In genomic region chr5:134965473-134965851, GRCm38 (mm10) we compare ENCODE assay signal across 8 mouse cellular contexts. TPM values are rescaled to one million over a fixed set of nuclear protein-coding genes. Genes with fewer than 3 reads are reported as not detected.
A peak's percentile ranks its signal among the peaks of the same experiment; 100 is the strongest.
DNase-seq lines count a peak whose midpoint lies in the region; ATAC-seq and TF ChIP-seq lines count a peak whose summit lies in the region.

No protein-coding gene starts in this region.

- peak; percentile 76 for TF ChIP-seq CTCF in lung, adult 2 months (IDR thresholded peaks at IDR 0.05; ENCODE audit: insufficient read depth, low read length)

- no peaks in the 10 kb centered on the region for H3K27me3 ChIP-seq in forebrain, embryonic 14.5 days (replicated peaks; ENCODE audit: control insufficient read depth, insufficient read depth, low read length)
- peaks cover 20% of the 10 kb centered on the region; the same call in 1 of the 2 replicates for H3K27me3 ChIP-seq in hindbrain, embryonic 10.5 days (ENCODE audit: insufficient read depth, poor library complexity, severe bottlenecking)

- no peaks in the 10 kb centered on the region for H3K36me3 ChIP-seq in forebrain, embryonic 14.5 days (ENCODE audit: control insufficient read depth, insufficient read depth, low read length)
- no peaks in the 10 kb centered on the region for H3K36me3 ChIP-seq in hindbrain, embryonic 10.5 days

- 0 out of 2 replicates have a peak, but pooled peaks have one; percentile 50 for ATAC-seq in forebrain, embryonic 14.5 days
- ATAC-seq in neutrophil, adult 5-6 weeks (ENCODE audit: extremely low read depth, insufficient number of reproducible peaks, low FRiP score, poor library complexity, severe bottlenecking), result peak; percentile 49; the same call in 1 of the 2 replicates

- H3K27ac ChIP-seq in forebrain, embryonic 14.5 days (ENCODE audit: low read depth, low read length), result no peak overlapping the region
- H3K27ac ChIP-seq in hindbrain, embryonic 10.5 days, result no peak overlapping the region

- peak; percentile 49 for DNase-seq in Muller cell, postnatal 12 days (ENCODE audit: inconsistent ontology term)
- DNase-seq in cerebellum, adult 18-20 months, result peak; percentile 74
- DNase-seq in forebrain, embryonic 14.5 days (ENCODE audit: low spot score), result peak; percentile 88
- peak; percentile 73 for DNase-seq in hindbrain, embryonic 10.5 days (ENCODE audit: low spot score)
- peak; percentile 28 to 71 for DNase-seq in layer of hippocampus, adult 8-10 months (ENCODE audit: low spot score in 2 of 2)
- DNase-seq in lung, adult 2 months, result peak; percentile 69
- DNase-seq in thymus, postnatal 14 days, result peak; percentile 83

- H3K4me1 ChIP-seq in forebrain, embryonic 14.5 days (ENCODE audit: control insufficient read depth, insufficient read depth, low read length), result peaks cover 4% of the 10 kb centered on the region; the same call in 1 of the 2 replicates
- peaks cover 30% of the 10 kb centered on the region for H3K4me1 ChIP-seq in hindbrain, embryonic 10.5 days (replicated peaks)
- peaks cover 9% of the 10 kb centered on the region for H3K4me1 ChIP-seq in lung, adult 2 months (ENCODE audit: control insufficient read depth, insufficient read depth, low read length)

- 4% methylated on average over 10 of the region's 10 CpGs for WGBS in forebrain, embryonic 14.5 days
- 5% methylated on average over 10 of the region's 10 CpGs for WGBS in hindbrain, embryonic 10.5 days
- 6% methylated on average over 10 of the region's 10 CpGs for WGBS in lung, adult 2 months

- H3K4me3 ChIP-seq in forebrain, embryonic 14.5 days (ENCODE audit: low read depth, low read length), result no peak overlapping the region
- peak overlapping the region; percentile 42 for H3K4me3 ChIP-seq in hindbrain, embryonic 10.5 days
- no peak overlapping the region for H3K4me3 ChIP-seq in lung, adult 2 months (replicated peaks; ENCODE audit: extremely low read depth, low read depth, low read length)

- TF ChIP-seq POLR2A in lung, adult 2 months (IDR thresholded peaks at IDR 0.05; ENCODE audit: borderline replicate concordance, extremely low read depth, low read depth, low read length), result 0 out of 2 replicates have a peak, but pooled peaks have one; percentile 8

- H3K9ac ChIP-seq in forebrain, embryonic 14.5 days (ENCODE audit: low read length), result 0 out of 2 replicates have a peak overlapping the region, but pooled peaks have one; percentile 13

- peak overlapping the region; percentile 41 for H3K4me2 ChIP-seq in forebrain, embryonic 14.5 days (ENCODE audit: low read length)

- no peaks in the 10 kb centered on the region for H3K9me3 ChIP-seq in forebrain, embryonic 14.5 days (replicated peaks; ENCODE audit: control insufficient read depth, low read length)
- H3K9me3 ChIP-seq in hindbrain, embryonic 10.5 days, result no peaks in the 10 kb centered on the region

RNA-seq across cellular contexts. Expression of gene Cldn4, which starts 18.7 kb away (rescaled TPM):
- polyA plus RNA-seq in forebrain, embryonic 14.5 days (2014; fragmentation: Nextera tagmentation; extraction: Ambion mirVana), result not detected in 2 replicates
- 9.9 and 11.0 TPM in 2 replicates for polyA plus RNA-seq in hindbrain, embryonic 10.5 days (2016; fragmentation: Nextera tagmentation; extraction: Ambion mirVana)
- total RNA-seq in layer of hippocampus, adult 8-10 months (2022), result not detected
- polyA plus RNA-seq in lung, adult 2 months (2012; rRNA removed), result 9.2 and 18.9 TPM in 2 replicates
- 0.23 and 0.25 TPM in 2 replicates for total RNA-seq in neutrophil, adult 5-6 weeks (2017)

RNA-seq across cellular contexts. Expression of gene Cldn3, which starts 20.6 kb away (rescaled TPM):
- polyA plus RNA-seq in forebrain, embryonic 14.5 days (2014; fragmentation: Nextera tagmentation; extraction: Ambion mirVana), result 5.9 and 9.0 TPM in 2 replicates
- polyA plus RNA-seq in hindbrain, embryonic 10.5 days (2016; fragmentation: Nextera tagmentation; extraction: Ambion mirVana), result 7.9 and 16.3 TPM in 2 replicates
- under 1 TPM; 0.61 to 0.87 (median 0.81) TPM for total RNA-seq in layer of hippocampus, adult 8-10 months (2022)
- polyA plus RNA-seq in lung, adult 2 months (2012; rRNA removed), result 333 and 552 TPM in 2 replicates
- total RNA-seq in neutrophil, adult 5-6 weeks (2017), result not detected in 2 replicates

RNA-seq across cellular contexts. Expression of gene Mettl27, which starts 33.3 kb away (rescaled TPM):
- polyA plus RNA-seq in forebrain, embryonic 14.5 days (2014; fragmentation: Nextera tagmentation; extraction: Ambion mirVana), result 6.3 and 9.4 TPM in 2 replicates
- 12.0 and 12.6 TPM in 2 replicates for polyA plus RNA-seq in hindbrain, embryonic 10.5 days (2016; fragmentation: Nextera tagmentation; extraction: Ambion mirVana)
- total RNA-seq in layer of hippocampus, adult 8-10 months (2022), result 10 to 100 TPM in 2 of 4 experiments, 1 to 10 TPM in 2; 8.0 to 13.5 (median 10.8) TPM
- 16.3 and 23.2 TPM in 2 replicates for polyA plus RNA-seq in lung, adult 2 months (2012; rRNA removed)
- total RNA-seq in neutrophil, adult 5-6 weeks (2017), result 0.86 and 2.2 TPM in 2 replicates

RNA-seq across cellular contexts. Expression of gene Abhd11, which starts 43.5 kb away (rescaled TPM):
- 66.9 and 70.7 TPM in 2 replicates for polyA plus RNA-seq in forebrain, embryonic 14.5 days (2014; fragmentation: Nextera tagmentation; extraction: Ambion mirVana)
- 42.2 and 43.6 TPM in 2 replicates for polyA plus RNA-seq in hindbrain, embryonic 10.5 days (2016; fragmentation: Nextera tagmentation; extraction: Ambion mirVana)
- total RNA-seq in layer of hippocampus, adult 8-10 months (2022), result 10 to 100 TPM; 30.3 to 35.3 (median 33.6) TPM
- polyA plus RNA-seq in lung, adult 2 months (2012; rRNA removed), result 66.9 and 78.4 TPM in 2 replicates
- 28.6 and 32.2 TPM in 2 replicates for total RNA-seq in neutrophil, adult 5-6 weeks (2017)

RNA-seq across cellular contexts. Expression of gene Cldn13, which starts 50.1 kb away (rescaled TPM):
- polyA plus RNA-seq in forebrain, embryonic 14.5 days (2014; fragmentation: Nextera tagmentation; extraction: Ambion mirVana), result 0.22 TPM in 1 of 2 replicates, not detected in the other
- 2.8 and 3.9 TPM in 2 replicates for polyA plus RNA-seq in hindbrain, embryonic 10.5 days (2016; fragmentation: Nextera tagmentation; extraction: Ambion mirVana)
- total RNA-seq in layer of hippocampus, adult 8-10 months (2022), result not detected
- not detected in 2 replicates for polyA plus RNA-seq in lung, adult 2 months (2012; rRNA removed)
- total RNA-seq in neutrophil, adult 5-6 weeks (2017), result not detected in 2 replicates

Comparison
In these comparisons a context has a peak if more than half of its experiments do, and no peak if none do; other contexts are left out.
1. RNA of gene Cldn4, which starts 18.7 kb away (polyA plus RNA-seq): 9.2 to 18.9 TPM in lung, adult 2 months and 9.9 to 11.0 TPM in hindbrain, embryonic 10.5 days; not detected in forebrain, embryonic 14.5 days; every median in the first group is over 10 times any median in the second.
2. RNA of gene Cldn3, which starts 20.6 kb away (polyA plus RNA-seq): 333 to 552 TPM in lung, adult 2 months; 7.9 to 16.3 TPM in hindbrain, embryonic 10.5 days and 5.9 to 9.0 TPM in forebrain, embryonic 14.5 days; every median in the first group is over 10 times any median in the second.
3. Peak in every context shown above with its lines, with median percentiles within 50 percentile points of each other: DNase-seq.